Mouse (Mus musculus): ENCODE data around the gene Ndufa6.

DNA sequence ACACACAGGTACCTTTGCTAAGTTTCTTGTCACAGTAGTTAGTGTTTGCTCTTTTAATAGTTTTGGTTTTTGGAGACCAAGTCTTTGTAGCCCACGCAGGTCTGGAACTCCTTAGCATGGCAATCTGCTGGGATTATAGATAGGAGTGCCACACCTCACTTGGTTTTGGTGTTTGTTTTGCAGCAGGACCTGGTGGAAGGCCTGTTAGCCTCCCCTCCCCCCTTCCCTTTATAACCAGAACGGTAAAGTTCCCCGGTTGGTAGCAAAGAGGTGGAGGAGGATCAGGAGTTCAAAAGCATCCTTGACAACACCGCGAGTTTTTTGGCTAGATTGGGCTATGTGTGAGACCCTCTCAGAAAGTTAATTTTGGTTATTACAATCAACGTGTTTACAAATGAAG, 9.2 kb downstream of the Ndufa6 start:
- TF ChIP-seq ZNF384 (IDR thresholded peaks at IDR 0.05; ENCODE audit: low read depth, low read length) (no peak), MAFK (IDR thresholded peaks at IDR 0.05; ENCODE audit: insufficient read depth, low read depth, low read length) (no peak)
